Mouse (Mus musculus): ENCODE results near the gene Zfp382.
"Not testable (repeated sequence)": the region's sequence is repeated elsewhere in the genome, so short reads cannot be mapped to it uniquely, and the experiment has no call there.

Gene Zfp382

DNA sequence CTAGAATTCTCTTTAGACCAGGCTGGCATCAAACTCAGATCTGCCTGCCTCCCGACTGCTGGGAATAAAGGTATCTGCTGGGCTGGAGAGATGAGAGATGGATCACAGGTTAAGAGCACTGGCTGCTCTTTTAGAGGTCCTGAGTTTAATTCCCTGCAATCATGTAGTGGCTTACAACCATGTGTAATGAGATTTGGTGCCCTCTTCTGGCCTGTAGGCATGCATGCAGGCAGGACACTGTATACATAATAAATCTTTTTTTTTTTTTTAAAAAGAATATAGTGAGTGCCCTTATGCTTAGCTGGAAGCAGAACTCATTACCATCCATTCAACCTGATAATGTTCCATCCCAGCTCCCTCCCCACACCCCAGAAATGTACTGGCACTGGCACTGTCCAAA is 32.3 kb downstream of the Zfp382 start:
- DNase-seq: no peak

DNA sequence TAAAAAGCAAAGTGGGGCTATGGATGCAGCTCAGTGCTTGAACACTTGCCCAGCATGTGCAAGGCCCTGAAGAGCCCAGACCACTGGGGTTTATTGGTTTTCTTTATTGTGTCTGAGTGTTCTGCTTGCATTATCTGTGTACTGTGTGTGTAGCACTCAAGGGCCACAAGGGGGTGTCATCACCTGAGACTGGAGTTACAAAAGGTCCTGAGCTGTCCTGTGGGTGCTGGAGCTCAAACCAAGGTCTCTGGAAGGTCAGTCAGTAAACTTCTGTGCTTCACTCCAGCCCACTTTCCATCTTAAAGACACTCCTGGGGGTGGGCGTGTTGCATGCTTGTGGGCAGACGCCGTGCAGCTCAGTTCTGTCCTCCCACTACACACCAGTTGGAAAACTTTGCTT is 33.8 kb downstream of the Zfp382 start:
- no peak for DNase-seq

DNA sequence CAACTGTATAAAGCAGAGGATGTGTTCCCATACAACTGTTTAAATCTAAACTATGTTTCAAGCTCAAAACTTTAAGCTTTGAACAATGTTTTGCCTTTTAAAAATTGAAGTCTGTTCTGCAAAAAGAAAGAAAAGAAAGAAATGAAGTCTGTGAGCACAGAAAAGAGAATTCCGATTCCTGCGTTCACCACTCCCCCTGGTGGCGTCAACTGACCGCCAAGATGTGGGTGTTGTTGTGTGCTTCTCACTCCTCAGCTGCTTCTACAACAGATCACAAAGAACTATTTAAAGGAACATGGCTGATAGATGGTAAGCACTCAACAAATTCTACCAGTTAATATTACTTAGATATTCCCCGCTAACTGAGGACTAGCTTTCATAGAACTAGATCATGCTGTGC is 41.4 kb downstream of the Zfp382 start:
- no peak for DNase-seq

DNA sequence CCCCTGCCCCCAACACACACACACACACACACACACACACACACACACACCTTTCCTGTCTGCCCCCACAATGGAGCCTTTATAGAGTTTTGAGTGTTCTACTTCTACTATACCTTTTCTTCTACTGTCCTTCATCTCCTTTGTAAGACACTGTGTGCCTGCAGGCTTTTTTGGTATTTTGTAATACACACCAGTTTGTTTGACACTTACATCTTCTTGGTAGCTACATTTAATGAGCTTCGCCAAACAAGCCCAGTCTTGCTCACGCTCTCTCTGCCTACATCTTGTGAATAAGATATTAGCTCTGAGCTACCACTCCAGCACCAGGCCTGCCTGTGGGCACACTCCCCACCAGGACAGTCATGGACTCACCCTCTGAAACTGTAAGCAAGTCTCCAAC is 43.0 kb downstream of the Zfp382 start:
- no peak for DNase-seq

DNA sequence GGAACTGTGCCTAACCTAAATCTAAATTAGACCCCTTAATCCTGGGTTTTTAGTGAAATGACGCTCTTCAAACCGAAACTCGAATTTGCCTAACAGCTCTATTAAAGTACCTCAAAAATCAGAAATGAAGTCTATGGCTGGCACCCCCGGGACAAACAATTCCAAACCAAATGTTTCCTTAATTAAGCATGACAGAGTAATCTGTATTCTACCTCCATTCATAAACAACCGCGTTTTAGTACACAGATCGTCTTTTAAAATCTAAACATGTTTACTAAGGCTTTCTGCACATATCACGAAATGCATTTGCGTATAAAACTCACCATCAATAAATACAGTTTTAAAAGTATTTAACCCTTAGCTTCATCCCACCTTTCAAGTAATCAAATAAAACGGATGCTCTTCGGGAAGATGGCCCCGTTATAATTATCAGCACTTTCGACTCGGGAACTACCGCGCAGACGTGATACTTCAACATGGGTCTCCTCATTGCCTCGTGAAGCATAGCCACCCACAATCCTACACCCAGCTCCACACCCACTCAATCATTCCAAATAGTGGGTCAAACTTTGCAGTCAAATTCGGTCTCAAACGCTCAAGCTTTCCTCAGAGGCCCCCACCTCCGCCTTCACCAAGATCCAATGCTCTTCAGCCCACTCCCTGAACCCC is 47.3 kb downstream of the Zfp382 start:
- DNase-seq: no peak

DNA sequence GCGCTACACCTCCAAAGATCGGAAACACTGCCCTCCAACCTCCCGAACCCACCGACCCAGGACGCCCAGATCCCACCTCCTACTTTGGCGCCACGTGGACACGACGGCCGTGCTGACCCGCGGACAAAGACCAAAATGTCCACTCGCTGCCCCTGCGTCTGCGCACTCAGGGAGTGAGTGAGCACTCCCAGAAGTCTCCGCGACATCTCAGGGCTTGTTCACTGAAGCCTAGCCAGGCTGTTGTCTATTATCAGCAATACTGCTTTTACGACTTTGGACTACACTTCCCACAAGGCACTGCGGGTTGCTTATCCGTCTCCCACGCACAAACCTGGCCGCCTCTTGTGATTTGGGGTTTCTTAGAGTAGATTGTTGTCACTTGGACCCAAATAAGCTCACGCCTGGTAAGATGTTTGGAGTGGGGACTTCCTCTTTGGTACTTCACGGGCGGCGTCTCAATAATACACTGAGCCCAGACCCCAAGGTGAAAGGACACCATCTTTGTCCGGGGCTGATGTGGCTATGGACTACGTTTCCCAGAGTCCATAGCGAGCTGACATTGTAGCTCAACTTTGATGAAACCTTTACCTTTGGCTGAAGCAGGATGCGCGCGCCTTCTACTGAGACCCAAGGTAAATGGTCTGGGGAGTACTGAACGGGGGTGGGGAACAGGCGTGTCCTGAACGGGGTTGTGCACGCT is 48.0 kb downstream of the Zfp382 start, which contains the start of gene Zfp146:
Gene Zfp146 (minus strand): TSS at position 168 of the 700 bp plus-strand sequence.
- DNase-seq: peak; percentile 89

DNA sequence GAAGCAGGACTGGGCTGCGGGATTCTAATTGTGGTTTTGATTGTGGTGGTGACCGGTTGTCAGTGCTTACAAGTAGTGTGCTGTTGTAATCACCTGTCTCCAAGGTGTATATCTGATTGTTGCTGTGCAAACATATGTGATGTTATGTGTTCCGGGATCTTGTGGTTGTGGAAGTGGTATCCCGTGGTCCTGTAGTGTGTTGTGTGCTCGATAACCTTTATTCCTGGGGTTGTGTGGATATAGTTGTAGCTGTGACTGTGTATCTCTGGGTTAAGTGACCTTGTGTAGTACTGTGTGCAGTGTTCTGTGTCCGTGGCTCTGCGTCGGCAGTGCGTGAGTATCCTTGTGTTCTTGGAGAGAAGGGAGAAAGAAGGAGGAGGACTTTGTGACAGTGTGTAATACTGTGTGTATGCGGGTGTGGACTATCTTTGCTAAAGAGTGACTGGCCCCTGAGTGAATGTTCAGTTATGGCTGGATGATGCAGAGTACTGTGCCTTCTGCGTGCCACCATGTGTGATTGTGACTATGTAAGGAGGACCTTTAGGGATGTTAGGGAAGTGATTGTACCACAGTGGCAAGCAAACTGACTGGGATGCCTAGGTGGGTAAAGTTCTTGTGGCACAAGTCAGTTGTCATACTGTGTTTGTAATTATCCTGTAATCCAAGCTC is 48.7 kb downstream of the Zfp382 start:
- no peak for DNase-seq

DNA sequence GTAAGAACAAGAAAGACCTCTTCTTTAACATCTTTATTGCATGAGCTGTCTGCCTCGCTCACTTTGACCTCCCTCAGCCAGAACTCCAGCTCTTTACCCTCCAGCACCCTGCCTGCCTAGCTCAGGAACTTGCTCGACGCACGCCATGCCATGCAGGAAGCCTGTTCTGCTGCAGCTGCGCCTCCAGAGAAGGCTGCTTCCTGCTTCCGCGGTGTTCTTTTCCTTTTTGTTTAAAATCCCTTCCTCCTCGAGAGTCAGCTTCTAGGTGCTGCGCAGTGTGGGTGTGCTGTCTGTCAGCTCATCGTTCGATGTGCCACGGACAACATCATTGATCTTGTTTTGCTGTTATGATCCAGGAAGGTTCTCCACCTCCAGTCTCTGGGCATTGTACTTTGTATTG is 54.7 kb downstream of the Zfp382 start:
- no peak for DNase-seq

DNA sequence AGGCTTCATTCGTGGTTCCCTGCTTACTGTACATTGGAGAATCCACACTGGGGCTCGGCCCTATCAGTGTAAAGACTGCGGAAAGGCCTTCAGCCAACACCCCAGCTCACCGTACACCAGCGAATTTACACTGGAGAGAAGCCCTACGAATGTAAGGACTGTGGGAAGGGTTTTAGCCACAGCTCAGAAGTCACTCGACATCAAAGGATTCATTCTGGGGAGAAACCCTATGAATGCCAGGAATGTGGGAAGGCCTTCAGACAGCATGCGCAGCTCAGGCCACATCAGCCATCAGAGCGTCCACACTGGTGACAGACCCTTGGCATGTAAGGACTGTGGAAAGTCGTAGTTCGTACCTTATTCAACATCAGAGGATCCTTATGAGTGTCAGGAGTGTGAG is 56.5 kb downstream of the Zfp382 start:
- DNase-seq: no peak

DNA sequence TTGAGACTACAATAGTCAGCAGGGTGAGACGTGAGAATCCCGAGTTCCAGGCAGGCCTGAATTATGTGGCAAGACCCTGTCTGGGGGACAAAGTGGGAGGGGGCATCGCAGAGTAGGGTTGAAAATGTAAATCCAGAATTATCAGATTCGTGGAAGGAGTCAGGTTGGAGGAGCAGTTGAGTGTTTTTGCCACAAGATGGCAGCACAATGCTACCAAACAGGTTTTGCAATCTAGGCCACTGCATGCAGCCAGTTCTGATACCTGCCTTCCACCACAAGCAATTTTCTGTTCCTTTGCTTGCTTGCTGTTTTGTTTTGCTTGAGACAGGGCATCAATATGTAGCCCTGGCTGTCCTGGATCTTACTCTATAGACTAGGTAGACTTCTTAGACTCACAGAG is 59.6 kb downstream of the Zfp382 start:
- DNase-seq: peak; percentile 80

DNA sequence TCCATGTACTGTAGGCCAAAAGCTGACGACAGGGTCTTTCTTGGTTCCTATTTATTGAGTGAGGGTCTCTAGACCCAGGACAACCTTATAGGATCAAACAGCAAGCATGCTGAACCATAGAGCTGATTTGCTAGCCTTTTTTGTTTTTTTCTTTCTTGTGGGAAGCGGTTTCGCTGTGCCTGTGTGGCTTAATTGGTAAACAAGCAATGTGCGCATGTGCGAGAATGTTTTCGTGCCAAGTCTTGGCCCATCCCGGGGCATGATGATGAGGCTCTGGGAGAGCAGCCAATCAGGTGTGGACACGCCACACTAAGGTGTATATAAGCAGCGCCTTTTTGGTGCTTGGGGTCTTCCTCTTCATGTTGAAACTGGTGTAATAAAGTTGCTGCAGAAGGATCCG is 60.2 kb downstream of the Zfp382 start:
- not testable (repeated sequence) for DNase-seq

DNA sequence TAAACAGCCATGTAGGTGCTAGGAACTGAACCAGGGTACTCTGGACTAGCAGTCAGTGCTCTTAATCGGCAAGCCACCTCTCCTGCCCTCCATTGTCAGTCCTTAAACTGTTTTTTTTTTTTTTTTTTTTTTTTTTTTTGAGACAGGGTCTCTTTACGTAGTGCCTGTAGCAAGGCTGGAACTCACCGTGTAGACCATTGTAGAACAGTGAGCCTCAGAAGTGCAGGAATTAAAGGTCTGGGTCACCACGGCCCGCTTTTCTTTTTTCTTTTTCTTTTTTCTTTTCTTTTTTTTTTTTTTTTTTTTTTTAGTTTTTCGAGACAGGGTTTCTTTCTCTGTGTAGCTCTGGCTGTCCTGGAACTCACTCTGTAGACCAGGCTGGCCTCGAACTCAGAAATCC is 61.4 kb downstream of the Zfp382 start:
- not testable (repeated sequence) for DNase-seq

DNA sequence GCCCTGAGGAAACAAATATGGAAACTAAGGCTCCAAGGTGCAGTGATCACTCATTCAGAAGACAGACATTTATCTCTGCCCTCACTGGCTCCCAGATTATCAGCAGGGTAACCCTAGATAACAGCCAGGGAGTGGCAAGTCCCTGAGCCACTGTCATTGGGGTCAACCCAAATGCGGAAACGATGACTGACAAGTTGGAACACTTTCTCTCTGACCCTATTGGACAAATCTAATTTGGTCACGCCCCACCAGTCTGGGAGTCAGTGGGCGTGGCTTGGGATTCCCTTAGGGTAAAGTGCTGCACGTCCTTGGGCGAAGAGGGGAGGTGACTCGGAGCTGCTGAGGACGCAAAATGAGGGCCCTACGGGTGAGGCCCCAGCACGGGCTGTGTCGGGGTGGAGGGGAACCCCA is 62.1 kb downstream of the Zfp382 start, which contains the start of gene Cox7a1:
Gene Cox7a1 (plus strand): TSS at position 266 of the 411 bp plus-strand sequence.
- DNase-seq: peak; percentile 93

Data from lung, postnatal 14 days (tissue).